Mouse (Mus musculus) ES-E14 (cell line): ENCODE data around the gene Il13. TPM values are rescaled to one million over a fixed set of nuclear protein-coding genes. Genes with fewer than 3 reads are reported as not detected.

Source experiments
- DNase-seq: peaks from one replicate; pipeline ENCODE4 v3.0.0-alpha.2; 2013; ENCODE audit warnings: low read depth, low spot score
- H3K27ac ChIP-seq: 2 replicates; pipeline ENCODE4 v1.5.1; 2012; ENCODE audit warnings: low read depth, mild to moderate bottlenecking, low read length, moderate library complexity, mixed read lengths; ENCODE audit not compliant: poor library complexity, insufficient read depth, severe bottlenecking
- H3K36me3 ChIP-seq: 2 replicates; pipeline ENCODE4 v1.6.1; 2012; ENCODE audit warnings: mild to moderate bottlenecking, low read length, moderate library complexity, mixed read lengths; ENCODE audit not compliant: control insufficient read depth, poor library complexity, insufficient read depth, severe bottlenecking
- H3K4me1 ChIP-seq, 2 experiments: fragments of 150-350 bp in 1 of 2; sonication (generic) in 1 of 2; 2 replicates each; pipeline ENCODE4 v1.6.1; 2012; ENCODE audit warnings: low read length in 2 of 2, mild to moderate bottlenecking in 1 of 2, mixed read lengths in 1 of 2; ENCODE audit not compliant: control insufficient read depth in 2 of 2, insufficient read depth in 2 of 2, poor library complexity in 1 of 2
- H3K4me3 ChIP-seq, 2 experiments: fragments of 150-350 bp in 1 of 2; sonication (generic) in 1 of 2; 2 replicates each; pipeline ENCODE4 v1.5.1; 2012; ENCODE audit warnings: low read length in 2 of 2, low read depth in 1 of 2, mild to moderate bottlenecking in 1 of 2, mixed read lengths in 1 of 2; ENCODE audit not compliant: insufficient read depth in 1 of 2, poor library complexity in 1 of 2, severe bottlenecking in 1 of 2
- H3K9ac ChIP-seq: 2 replicates; pipeline ENCODE4 v1.6.1; 2012; ENCODE audit warnings: low read depth, mild to moderate bottlenecking, low read length, mixed read lengths; ENCODE audit not compliant: poor library complexity, insufficient read depth, severe bottlenecking
- H3K9me3 ChIP-seq: fragments of 150-350 bp; sonication (generic); 2 replicates; pipeline ENCODE4 v1.6.1; 2012; ENCODE audit warnings: low read depth, mild to moderate bottlenecking, low read length; ENCODE audit not compliant: control insufficient read depth, insufficient read depth
- CHD2 ChIP-seq: IDR thresholded peaks from 2 replicates; pipeline ENCODE4 v1.6.1; 2014; ENCODE audit warnings: mild to moderate bottlenecking, low read depth, low read length, inconsistent platforms
- HCFC1 ChIP-seq: IDR thresholded peaks from 2 replicates; pipeline ENCODE4 v1.6.1; 2012; ENCODE audit warnings: low read length, inconsistent platforms, borderline replicate concordance; ENCODE audit not compliant: insufficient read depth
- MAFK ChIP-seq: IDR thresholded peaks from 2 replicates; pipeline ENCODE4 v1.6.1; 2014; ENCODE audit warnings: mild to moderate bottlenecking, low read depth, low read length, inconsistent platforms; ENCODE audit not compliant: insufficient read depth
- ZC3H11A ChIP-seq: IDR thresholded peaks from 2 replicates; pipeline ENCODE4 v1.6.1; 2012; ENCODE audit warnings: low read depth, mild to moderate bottlenecking, inconsistent platforms, low read length, borderline replicate concordance
- ZNF384 ChIP-seq: IDR thresholded peaks from 2 replicates; pipeline ENCODE4 v1.6.1; 2012; ENCODE audit warnings: low read depth, low read length, inconsistent platforms
- in situ Hi-C, 2 experiments: fragments of 600-800 bp; cut with MboI; formaldehyde crosslinking; loops; one replicate each; pipeline ENCODE4 v1.15.1; 2025; ENCODE audit warnings: low sequenced_read_pairs in 2 of 2, inconsistent platforms in 1 of 2; ENCODE audit not compliant: unreplicated experiment in 2 of 2
- total RNA-seq: library from RNA; depleted of rRNA; stranded (reverse); fragments of 300-350 nt; gene quantifications from 2 replicates; pipeline ENCODE4 v1.2.3, GENCODE M21; 2012

Il13 gene
- total RNA-seq, 1 experiment = not detected

GRCm38 (mm10) chr11:53617562-53618109, 16.9 kb downstream of the Il13 start:
- Histone ChIP-seq H3K4me3 (no peak overlapping the region), H3K36me3 (no peaks in the 10 kb centered on the region), H3K9me3 (no peaks in the 10 kb centered on the region), H3K4me1 (no peaks in the 10 kb centered on the region; a peak in 1 of 4 replicates), H3K9ac (no peak overlapping the region), H3K27ac (no peak overlapping the region)
- DNase-seq = no peak
- TF ChIP-seq ZNF384 (no peak), CHD2 (no peak), ZC3H11A (no peak), MAFK (no peak)
- in situ Hi-C loops = no loop called here

- TF ChIP-seq ZNF384 = no peak
- no peak for DNase-seq
- no peak overlapping the region for H3K4me3 ChIP-seq
- H3K4me1 ChIP-seq = no peaks in the 10 kb centered on the region; a peak in 1 of 4 replicates
- no peak overlapping the region for H3K27ac ChIP-seq
- no peaks in the 10 kb centered on the region for H3K9me3 ChIP-seq
- H3K36me3 ChIP-seq = no peaks in the 10 kb centered on the region
- in situ Hi-C loops = no loop called here
- no peak overlapping the region for H3K9ac ChIP-seq
Observed at GRCm38 (mm10) chr11:53616748-53617558, 17.5 kb downstream of the Il13 start.

- Histone ChIP-seq H3K4me3 (no peak overlapping the region), H3K9ac (no peak overlapping the region), H3K36me3 (no peaks in the 10 kb centered on the region), H3K9me3 (no peaks in the 10 kb centered on the region), H3K27ac (no peak overlapping the region), H3K4me1 (no peaks in the 10 kb centered on the region)
- TF ChIP-seq ZNF384 = no peak
- TF ChIP-seq CHD2 = no peak
- no peak for DNase-seq
- in situ Hi-C loops = no loop called here
Observed at GRCm38 (mm10) chr11:53615575-53615974, 18.9 kb downstream of the Il13 start.

- Histone ChIP-seq H3K9me3 (no peaks in the 10 kb centered on the region), H3K9ac (no peak overlapping the region), H3K4me1 (no peaks in the 10 kb centered on the region), H3K36me3 (no peaks in the 10 kb centered on the region), H3K4me3 (no peak overlapping the region), H3K27ac (no peak overlapping the region)
- no peak for DNase-seq
- in situ Hi-C loops = no loop called here
- TF ChIP-seq HCFC1 = no peak
- TF ChIP-seq CHD2 = no peak
- TF ChIP-seq ZC3H11A = no peak
- TF ChIP-seq ZNF384 = no peak
- TF ChIP-seq MAFK = no peak
Observed at GRCm38 (mm10) chr11:53615172-53615571, 19.3 kb downstream of the Il13 start.

- Histone ChIP-seq H3K9me3 (no peaks in the 10 kb centered on the region), H3K9ac (no peak overlapping the region), H3K4me3 (no peak overlapping the region), H3K36me3 (no peaks in the 10 kb centered on the region), H3K27ac (no peak overlapping the region), H3K4me1 (no peaks in the 10 kb centered on the region)
- DNase-seq = no peak
- TF ChIP-seq HCFC1 (no peak), CHD2 (no peak), ZC3H11A (no peak), MAFK (no peak), ZNF384 (no peak)
- in situ Hi-C loops = no loop called here
Observed at GRCm38 (mm10) chr11:53609672-53610071, 24.8 kb downstream of the Il13 start.
